Mouse (Mus musculus): ENCODE data around the gene Tsx.

Tsx gene

GRCm38 (mm10) chrX:103460056-103460455 lies 45.8 kb downstream of the Tsx start:
- in situ Hi-C loops (cut with MboI; ENCODE audit: unreplicated experiment in 2 of 2), result no loop called here

- in situ Hi-C loops (cut with MboI; ENCODE audit: unreplicated experiment in 2 of 2), result no loop called here
Measured at GRCm38 (mm10) chrX:103468998-103469397, 54.7 kb downstream of the Tsx start.

- in situ Hi-C loops (cut with MboI; ENCODE audit: unreplicated experiment in 2 of 2), result loop anchor here (10.0 kb wide), 2 partner anchors 442 to 1632 kb away; no protein-coding TSS in a partner anchor
Measured at GRCm38 (mm10) chrX:103472346-103472745, 58.1 kb downstream of the Tsx start.

All from v-Abl transformed pro-B cells (cell line).